Mouse (Mus musculus) liver, adult 2 months (tissue): ENCODE measurements around the gene Gm35134. TPM values are rescaled to one million over a fixed set of nuclear protein-coding genes. Genes with fewer than 3 reads are reported as not detected.
"Not testable (repeated sequence)": the region's sequence is repeated elsewhere in the genome, so short reads cannot be mapped to it uniquely, and the experiment has no call there.

Experiments used
- DNase-seq: peaks from one replicate; pipeline ENCODE4 v3.0.0-alpha.2; 2011; ENCODE audit warnings: low read depth, low spot score; ENCODE audit errors: extremely low read depth
- H3K27ac ChIP-seq: fragments of 200-500 bp; replicated peaks from 2 replicates; pipeline ENCODE4 v1.5.1; 2012; ENCODE audit warnings: low read depth, mild to moderate bottlenecking, control low read depth, inconsistent platforms, low read length; ENCODE audit not compliant: insufficient read depth
- H3K27me3 ChIP-seq: fragments of 200-500 bp; 2 replicates; pipeline ENCODE4 v1.6.1; 2012; ENCODE audit warnings: mild to moderate bottlenecking, moderate library complexity, low read length, inconsistent platforms; ENCODE audit not compliant: control insufficient read depth, insufficient read depth
- H3K36me3 ChIP-seq: fragments of 200-500 bp; 2 replicates; pipeline ENCODE4 v1.6.1; 2012; ENCODE audit warnings: low read length, inconsistent platforms; ENCODE audit not compliant: control insufficient read depth, insufficient read depth
- H3K4me1 ChIP-seq: fragments of 200-500 bp; 2 replicates; pipeline ENCODE4 v1.6.1; 2011; ENCODE audit warnings: low read length; ENCODE audit not compliant: control insufficient read depth, insufficient read depth
- H3K4me3 ChIP-seq: fragments of 200-500 bp; 2 replicates; pipeline ENCODE4 v1.5.1; 2011; ENCODE audit warnings: low read depth, mild to moderate bottlenecking, control low read depth, low read length, moderate library complexity; ENCODE audit not compliant: insufficient read depth
- H3K79me2 ChIP-seq: fragments of 200-500 bp; 2 replicates; pipeline ENCODE4 v1.6.1; 2012; ENCODE audit warnings: inconsistent platforms, mild to moderate bottlenecking, low read length, moderate library complexity; ENCODE audit not compliant: control insufficient read depth, insufficient read depth
- H3K9ac ChIP-seq: fragments of 200-500 bp; 2 replicates; pipeline ENCODE4 v1.6.1; 2012; ENCODE audit warnings: low read depth, mild to moderate bottlenecking, control low read depth, inconsistent platforms, low read length
- WGBS: fragments of 180-500 bp; shearing (Covaris S2); methylation state at CpG from one replicate; pipeline ENCODE4 v1.1.7; 2018; 5-methylcytosine and 5-hydroxymethylcytosine counted together
- polyA plus RNA-seq: library from polyadenylated mRNA; depleted of rRNA; stranded (reverse); fragments of >200 nt; gene quantifications from 2 replicates; pipeline ENCODE4 v1.2.3, GENCODE M21; 2012; rRNA removed
- total RNA-seq: library from RNA; depleted of rRNA; stranded (reverse); fragments of >200 nt; gene quantifications from 2 replicates; pipeline ENCODE4 v1.2.3, GENCODE M21; 2014; rRNA removed

The Gm35134 gene
- total RNA-seq: not detected in 2 replicates
- not detected in 2 replicates for polyA plus RNA-seq

DNA sequence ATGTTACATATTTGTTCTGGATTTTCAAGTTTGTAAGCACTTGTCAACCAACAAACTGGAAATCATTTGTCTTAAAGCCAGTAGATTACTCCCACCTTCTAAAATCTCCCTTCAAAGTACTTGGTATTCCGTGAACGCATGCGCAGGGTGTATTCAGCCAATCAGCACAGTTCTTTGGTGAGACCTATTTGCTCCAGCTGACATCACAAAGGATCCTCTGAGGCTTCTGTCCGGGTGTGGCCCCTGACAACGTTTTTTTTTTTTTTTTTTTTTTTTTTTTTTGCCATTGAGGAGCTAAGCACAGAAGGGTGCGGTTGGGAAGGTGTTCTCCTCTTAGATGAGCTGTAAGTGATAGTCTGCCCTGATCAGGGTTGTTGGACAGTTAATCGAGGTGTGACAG, at the start of gene Gm35134:
TSS of gene Gm35134 (plus strand) at position 301 of the 400 bp plus-strand sequence.
- DNase-seq, H3K9ac ChIP-seq, H3K36me3 ChIP-seq, H3K4me3 ChIP-seq, H3K4me1 ChIP-seq, H3K27me3 ChIP-seq, H3K27ac ChIP-seq, H3K79me2 ChIP-seq: not testable (repeated sequence)
- WGBS: no CpG with 5 or more reads among the region's 7 CpGs
